Comparison of ENCODE assay signal across 9 mouse cellular contexts in the genomic region with DNA sequence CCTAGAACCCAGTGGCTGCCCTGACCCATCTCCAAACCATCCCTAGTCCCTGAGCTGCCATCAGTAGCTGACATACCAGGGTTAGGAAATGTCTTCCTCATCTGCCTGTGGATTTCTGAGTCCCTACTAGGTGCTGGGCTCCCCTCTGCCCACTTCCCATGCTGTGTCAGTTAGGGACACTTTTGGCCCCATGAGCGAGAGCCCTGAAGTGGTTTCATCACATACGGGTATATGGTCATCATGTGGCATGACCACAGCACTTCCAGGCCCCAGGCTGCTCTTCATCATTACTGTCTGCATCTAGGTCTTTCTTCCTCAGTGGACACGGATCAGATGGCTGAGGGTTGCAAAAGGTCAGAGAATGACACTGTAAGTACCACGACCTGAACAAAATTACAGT. TPM values are rescaled to one million over a fixed set of nuclear protein-coding genes. Genes with fewer than 3 reads are reported as not detected.
DNase-seq lines count a peak whose midpoint lies in the region; ATAC-seq and TF ChIP-seq lines count a peak whose summit lies in the region.
"Had no signal": no experiment of that assay in that cellular context is flagged by ENCODE, and none has a peak within 500 bp of the region (broad histone marks: within the 10 kb centered on the region; RNA-seq: fewer than 3 reads in every experiment).

A gene (plus strand): TSS at position 301 of the 400 bp plus-strand sequence.

- H3K4me1 ChIP-seq in kidney, embryonic 14.5 days (ENCODE audit: control insufficient read depth, insufficient read depth, low read length): peaks cover 14% of the 10 kb centered on the region
- peaks cover 17% of the 10 kb centered on the region for H3K4me1 ChIP-seq in intestine, postnatal 0 days (replicated peaks; ENCODE audit: control insufficient read depth, insufficient read depth, low read length)
- H3K4me1 ChIP-seq in midbrain, embryonic 12.5 days: peaks cover 14% of the 10 kb centered on the region

- no peaks in the 10 kb centered on the region for H3K36me3 ChIP-seq in kidney, embryonic 14.5 days (ENCODE audit: control insufficient read depth, insufficient read depth, low read length)
- no peaks in the 10 kb centered on the region for H3K36me3 ChIP-seq in intestine, postnatal 0 days (ENCODE audit: control insufficient read depth, insufficient read depth)
- no peaks in the 10 kb centered on the region for H3K36me3 ChIP-seq in midbrain, embryonic 12.5 days

- no peak within 1 kb of the TSS for H3K9ac ChIP-seq in kidney, embryonic 14.5 days (ENCODE audit: low read depth, low read length)
- H3K9ac ChIP-seq in intestine, postnatal 0 days (ENCODE audit: low read depth, low read length): no peak within 1 kb of the TSS
- H3K9ac ChIP-seq in midbrain, embryonic 12.5 days (replicated peaks): no peak within 1 kb of the TSS

- H3K4me2 ChIP-seq in kidney, embryonic 14.5 days (replicated peaks; ENCODE audit: low read depth, low read length): no peak within 1 kb of the TSS
- H3K4me2 ChIP-seq in intestine, postnatal 0 days (replicated peaks; ENCODE audit: low read depth): no peak within 1 kb of the TSS
- H3K4me2 ChIP-seq in midbrain, embryonic 12.5 days (replicated peaks): no peak within 1 kb of the TSS

- 67% methylated on average over 4 of the region's 4 CpGs for WGBS in kidney, embryonic 14.5 days
- WGBS in intestine, postnatal 0 days: 83% methylated on average over 4 of the region's 4 CpGs
- 81% methylated on average over 4 of the region's 4 CpGs for WGBS in midbrain, embryonic 12.5 days

- no peaks in the 10 kb centered on the region for H3K27me3 ChIP-seq in kidney, embryonic 14.5 days (ENCODE audit: control insufficient read depth, insufficient read depth, low read length)
- no peaks in the 10 kb centered on the region for H3K27me3 ChIP-seq in intestine, postnatal 0 days (replicated peaks; ENCODE audit: control insufficient read depth, insufficient read depth, low read length)
- H3K27me3 ChIP-seq in midbrain, embryonic 12.5 days: no peaks in the 10 kb centered on the region
- H3K27me3 ChIP-seq: CH12.LX had no signal

- no peak for ATAC-seq in kidney, embryonic 14.5 days (ENCODE audit: low FRiP score, low TSS enrichment)
- ATAC-seq in intestine, postnatal 0 days: no peak
- ATAC-seq in midbrain, embryonic 12.5 days (ENCODE audit: low FRiP score, low read depth): no peak

- H3K4me3 ChIP-seq in kidney, embryonic 14.5 days (ENCODE audit: low read length): no peak within 1 kb of the TSS
- H3K4me3 ChIP-seq in intestine, postnatal 0 days (ENCODE audit: low read depth, low read length): no peak within 1 kb of the TSS
- H3K4me3 ChIP-seq in midbrain, embryonic 12.5 days: no peak within 1 kb of the TSS

- no peak for DNase-seq in kidney, adult 9 months
- DNase-seq in adrenal gland, postnatal 36 days: no peak
- no peak for DNase-seq in gastrocnemius, postnatal 25 days
- DNase-seq in spleen, postnatal 4 days (ENCODE audit: low spot score in 2 of 2): no peak
- DNase-seq in c-Kit-positive CD71-positive TER-119-positive erythroid progenitor cells, embryonic 14.5 days (ENCODE audit: low spot score): no peak

- H3K27ac ChIP-seq in kidney, embryonic 14.5 days (ENCODE audit: low read depth, low read length): no peak within 1 kb of the TSS
- no peak within 1 kb of the TSS for H3K27ac ChIP-seq in intestine, postnatal 0 days (ENCODE audit: low read depth, low read length)
- no peak within 1 kb of the TSS for H3K27ac ChIP-seq in midbrain, embryonic 12.5 days (replicated peaks)

- no peak for TF ChIP-seq CTCF in intestine, postnatal 0 days (IDR thresholded peaks at IDR 0.05; ENCODE audit: low read depth)

- no peaks in the 10 kb centered on the region for H3K9me3 ChIP-seq in kidney, embryonic 14.5 days (ENCODE audit: control insufficient read depth, low read length)
- H3K9me3 ChIP-seq in intestine, postnatal 0 days (ENCODE audit: control insufficient read depth): no peaks in the 10 kb centered on the region
- H3K9me3 ChIP-seq in midbrain, embryonic 12.5 days: no peaks in the 10 kb centered on the region

RNA-seq across cellular contexts. Expression of the gene that starts here (rescaled TPM):
- polyA plus RNA-seq in kidney, embryonic 14.5 days (2014; fragmentation: Nextera tagmentation; extraction: Ambion mirVana): 22.2 and 23.7 TPM in 2 replicates
- total RNA-seq in adrenal gland, postnatal 36 days (2021): 10 to 100 TPM; 14.0 to 21.1 TPM
- total RNA-seq in gastrocnemius, postnatal 25 days (2021): 10 to 100 TPM; 18.2 to 20.1 TPM
- polyA plus RNA-seq in intestine, postnatal 0 days (2015; fragmentation: Nextera tagmentation; extraction: Ambion mirVana): 37.3 and 37.5 TPM in 2 replicates
- 25.6 and 28.7 TPM in 2 replicates for polyA plus RNA-seq in midbrain, embryonic 12.5 days (2016; fragmentation: Nextera tagmentation; extraction: Ambion mirVana)
